Mouse (Mus musculus): ENCODE data around the gene Nek7. TPM values are rescaled to one million over a fixed set of nuclear protein-coding genes. Genes with fewer than 3 reads are reported as not detected.

Gene Nek7
- polyA plus RNA-seq, 1 experiment from 2014 or later: 47.8 TPM

DNA sequence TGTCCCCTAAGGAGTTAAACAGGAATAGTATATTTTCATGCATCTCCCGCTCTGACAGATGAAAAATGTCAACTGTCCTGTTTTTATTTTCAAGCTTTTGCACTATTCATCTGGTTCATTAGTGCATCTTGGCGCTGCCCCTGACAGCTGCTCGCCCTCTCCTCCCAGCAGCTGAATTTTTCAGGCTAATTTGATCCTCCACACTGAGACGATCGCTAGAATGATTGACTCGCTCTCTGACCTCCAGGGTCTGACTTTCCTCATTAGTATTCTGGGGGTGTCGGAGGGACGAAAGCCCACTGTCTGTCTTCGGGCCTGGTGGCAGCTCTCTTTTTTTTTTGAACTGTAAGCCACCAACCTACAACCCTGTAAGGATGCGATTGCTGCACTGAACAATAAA is 119.8 kb downstream of the Nek7 start:
- H3K27ac ChIP-seq (ENCODE audit: low read length): no peak overlapping the region
- H3K9ac ChIP-seq (ENCODE audit: low read length): no peak overlapping the region
- H3K4me1 ChIP-seq (ENCODE audit: control insufficient read depth, insufficient read depth, low read length): peaks cover 11% of the 10 kb centered on the region
- H3K4me2 ChIP-seq (ENCODE audit: low read depth, low read length): no peak overlapping the region
- no peaks in the 10 kb centered on the region for H3K9me3 ChIP-seq (replicated peaks; ENCODE audit: control insufficient read depth, low read length)
- peaks cover 8% of the 10 kb centered on the region for H3K36me3 ChIP-seq (ENCODE audit: control insufficient read depth, insufficient read depth)
- ATAC-seq (replicated peaks; ENCODE audit: extremely low read depth, insufficient read depth, low FRiP score): no peak
- no peaks in the 10 kb centered on the region for H3K27me3 ChIP-seq (ENCODE audit: control insufficient read depth, insufficient read depth, low read length)
- no peak overlapping the region for H3K4me3 ChIP-seq (ENCODE audit: low read length)
- 68% methylated on average over 10 of the region's 10 CpGs for WGBS

DNA sequence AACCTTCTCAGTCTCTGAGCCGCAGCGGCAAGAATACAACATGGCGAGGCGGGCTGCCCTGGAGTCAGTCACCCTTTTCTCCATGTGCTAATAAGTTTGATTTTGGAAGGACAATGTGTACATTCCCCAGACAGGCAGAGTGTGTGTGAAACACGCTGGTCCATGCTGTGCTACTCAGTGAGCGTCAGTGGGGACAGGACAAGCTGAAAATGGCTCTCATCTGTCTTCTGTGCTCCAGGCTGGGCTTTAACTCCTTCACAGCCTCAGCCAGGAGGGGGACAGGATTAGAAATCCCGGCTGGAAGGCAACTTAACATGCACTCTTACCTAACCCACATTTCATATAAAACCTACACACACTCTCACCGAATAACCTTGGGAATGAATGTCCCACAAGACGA is 120.5 kb downstream of the Nek7 start:
- H3K4me3 ChIP-seq (ENCODE audit: low read length): no peak overlapping the region
- WGBS: 70% methylated on average over 9 of the region's 9 CpGs

DNA sequence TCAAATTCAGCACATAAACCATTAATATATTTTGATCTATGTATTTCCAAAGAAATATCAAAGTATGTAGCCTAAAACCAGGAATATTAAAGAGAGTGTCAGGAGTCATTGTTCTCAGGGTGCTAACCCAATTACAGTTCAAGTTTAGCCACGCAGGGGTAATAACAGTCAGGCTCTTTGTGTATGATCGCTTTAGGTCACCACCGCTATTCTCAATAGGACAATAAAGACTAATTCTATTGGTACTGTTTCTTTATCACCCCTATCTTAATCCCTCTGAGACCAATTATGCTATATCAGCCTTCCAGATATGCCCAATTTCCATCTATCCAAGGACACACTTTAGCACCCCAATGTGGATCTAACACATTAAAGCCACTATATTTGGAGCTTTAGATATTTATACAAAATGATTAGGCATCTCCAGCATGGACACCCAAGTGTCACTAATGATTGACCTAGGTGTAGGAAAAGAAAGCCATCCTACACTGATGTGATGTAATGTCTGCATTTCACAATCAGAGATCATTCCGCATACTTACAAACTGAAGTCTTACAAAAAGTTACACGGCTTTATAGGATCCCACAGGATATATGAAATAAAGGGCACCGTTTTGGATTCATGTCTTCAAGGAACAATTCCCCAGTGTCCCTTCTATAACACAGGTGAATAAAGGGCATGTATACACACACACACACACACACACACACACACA is 128.4 kb downstream of the Nek7 start:
- no peak for ATAC-seq (replicated peaks; ENCODE audit: extremely low read depth, insufficient read depth, low FRiP score)

More for the DNA sequence above, 120.5 kb downstream of the Nek7 start:
- Histone ChIP-seq H3K9ac (ENCODE audit: low read length) (no peak overlapping the region), H3K27ac (ENCODE audit: low read length) (no peak overlapping the region), H3K4me1 (ENCODE audit: control insufficient read depth, insufficient read depth, low read length) (peaks cover 6% of the 10 kb centered on the region; the same call in 1 of the 2 replicates), H3K27me3 (ENCODE audit: control insufficient read depth, insufficient read depth, low read length) (no peaks in the 10 kb centered on the region), H3K4me2 (ENCODE audit: low read depth, low read length) (no peak overlapping the region), H3K9me3 (replicated peaks; ENCODE audit: control insufficient read depth, low read length) (no peaks in the 10 kb centered on the region), H3K36me3 (ENCODE audit: control insufficient read depth, insufficient read depth) (peaks cover 8% of the 10 kb centered on the region)
- no peak for ATAC-seq (replicated peaks; ENCODE audit: extremely low read depth, insufficient read depth, low FRiP score)

DNA sequence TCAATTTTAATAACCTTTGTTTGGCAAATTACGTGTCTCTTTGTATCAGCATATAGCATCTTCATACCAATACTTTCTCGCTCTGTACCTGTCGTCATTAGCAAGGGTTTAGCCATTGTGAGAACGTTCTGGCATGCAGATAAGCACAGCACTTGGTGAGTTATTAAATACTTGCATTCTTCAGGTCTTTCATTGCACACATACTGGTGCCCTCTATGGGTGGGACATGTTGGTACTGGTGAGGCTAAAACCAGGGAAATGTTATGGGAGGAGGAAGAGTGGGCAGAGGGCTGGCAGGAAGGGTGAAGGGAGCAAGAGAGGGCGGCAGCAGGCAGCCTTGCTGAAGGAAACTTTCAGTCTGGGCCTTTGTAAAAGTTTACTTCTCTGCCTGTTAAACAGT is 132.4 kb downstream of the Nek7 start:
- 67% methylated on average over 5 of the region's 5 CpGs for WGBS
- Histone ChIP-seq H3K4me3 (ENCODE audit: low read length) (no peak overlapping the region), H3K4me1 (ENCODE audit: control insufficient read depth, insufficient read depth, low read length) (peaks cover under 1% of the 10 kb centered on the region; the same call in 1 of the 2 replicates), H3K4me2 (ENCODE audit: low read depth, low read length) (no peak overlapping the region), H3K36me3 (ENCODE audit: control insufficient read depth, insufficient read depth) (peaks cover 10% of the 10 kb centered on the region), H3K9me3 (replicated peaks; ENCODE audit: control insufficient read depth, low read length) (no peaks in the 10 kb centered on the region), H3K27me3 (ENCODE audit: control insufficient read depth, insufficient read depth, low read length) (no peaks in the 10 kb centered on the region), H3K9ac (ENCODE audit: low read length) (no peak overlapping the region), H3K27ac (ENCODE audit: low read length) (no peak overlapping the region)
- no peak for ATAC-seq (replicated peaks; ENCODE audit: extremely low read depth, insufficient read depth, low FRiP score)

More for the DNA sequence above, 128.4 kb downstream of the Nek7 start:
- Histone ChIP-seq H3K9ac (ENCODE audit: low read length) (no peak overlapping the region), H3K9me3 (replicated peaks; ENCODE audit: control insufficient read depth, low read length) (no peaks in the 10 kb centered on the region), H3K36me3 (ENCODE audit: control insufficient read depth, insufficient read depth) (peaks cover 2% of the 10 kb centered on the region), H3K27me3 (ENCODE audit: control insufficient read depth, insufficient read depth, low read length) (no peaks in the 10 kb centered on the region), H3K4me1 (ENCODE audit: control insufficient read depth, insufficient read depth, low read length) (peaks cover 7% of the 10 kb centered on the region; the same call in 1 of the 2 replicates), H3K27ac (ENCODE audit: low read length) (no peak overlapping the region), H3K4me3 (ENCODE audit: low read length) (no peak overlapping the region), H3K4me2 (ENCODE audit: low read depth, low read length) (no peak overlapping the region)
- 93% methylated on average over 6 of the region's 6 CpGs for WGBS

DNA sequence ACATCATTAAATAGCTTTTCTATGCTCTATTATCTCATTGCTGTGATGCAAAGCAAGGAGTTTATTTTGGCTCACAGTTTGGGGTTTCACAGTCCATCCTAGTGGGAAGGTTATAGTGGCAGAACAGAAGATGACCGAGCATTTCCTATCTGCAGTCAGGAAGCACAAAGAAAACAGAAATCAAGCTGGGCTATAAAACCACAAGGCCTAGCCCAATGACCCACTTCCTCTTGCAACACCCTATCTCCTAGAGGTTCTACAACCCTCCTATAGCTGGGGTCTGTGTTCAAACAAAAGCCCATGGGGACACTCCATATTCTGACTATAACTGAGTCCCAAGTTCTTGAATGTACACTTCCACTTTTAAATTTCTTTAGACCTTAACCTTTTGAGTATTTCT is 139.2 kb downstream of the Nek7 start:
- no peaks in the 10 kb centered on the region for H3K4me1 ChIP-seq (ENCODE audit: control insufficient read depth, insufficient read depth, low read length)
- no peak for ATAC-seq (replicated peaks; ENCODE audit: extremely low read depth, insufficient read depth, low FRiP score)
- H3K4me3 ChIP-seq (ENCODE audit: low read length): no peak overlapping the region
- no peak overlapping the region for H3K9ac ChIP-seq (ENCODE audit: low read length)
- WGBS: 94% methylated on average over 1 of the region's 1 CpGs
- H3K27ac ChIP-seq (ENCODE audit: low read length): no peak overlapping the region
- H3K4me2 ChIP-seq (ENCODE audit: low read depth, low read length): no peak overlapping the region
- peaks cover 8% of the 10 kb centered on the region; the same call in 1 of the 2 replicates for H3K36me3 ChIP-seq (ENCODE audit: control insufficient read depth, insufficient read depth)
- no peaks in the 10 kb centered on the region for H3K27me3 ChIP-seq (ENCODE audit: control insufficient read depth, insufficient read depth, low read length)
- H3K9me3 ChIP-seq (replicated peaks; ENCODE audit: control insufficient read depth, low read length): peaks cover 4% of the 10 kb centered on the region; the same call in 1 of the 2 replicates

DNA sequence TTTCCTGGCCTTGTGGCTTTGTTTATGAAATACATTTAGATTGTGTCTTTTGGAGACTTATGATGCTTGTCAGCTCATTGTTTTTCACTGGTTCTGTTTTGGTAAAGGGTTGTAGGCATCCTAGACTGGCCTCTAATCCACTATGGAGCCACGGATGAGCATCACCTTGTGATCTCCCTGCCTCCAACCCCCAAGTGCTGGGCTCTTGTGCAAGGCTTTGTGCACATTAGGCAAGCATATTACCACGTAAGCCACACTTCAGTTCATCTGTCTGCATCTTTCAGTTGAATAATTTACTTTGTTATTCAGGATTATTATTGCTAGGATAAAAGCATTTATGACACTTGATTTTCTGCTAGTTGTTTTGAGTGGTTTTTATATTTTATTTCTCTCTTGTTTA is 154.6 kb downstream of the Nek7 start:
- Histone ChIP-seq H3K4me2 (ENCODE audit: low read depth, low read length) (no peak overlapping the region), H3K4me3 (ENCODE audit: low read length) (no peak overlapping the region), H3K27me3 (ENCODE audit: control insufficient read depth, insufficient read depth, low read length) (no peaks in the 10 kb centered on the region), H3K9me3 (replicated peaks; ENCODE audit: control insufficient read depth, low read length) (no peaks in the 10 kb centered on the region), H3K27ac (ENCODE audit: low read length) (no peak overlapping the region), H3K36me3 (ENCODE audit: control insufficient read depth, insufficient read depth) (no peaks in the 10 kb centered on the region), H3K9ac (ENCODE audit: low read length) (no peak overlapping the region), H3K4me1 (ENCODE audit: control insufficient read depth, insufficient read depth, low read length) (no peaks in the 10 kb centered on the region)
- no peak for ATAC-seq (replicated peaks; ENCODE audit: extremely low read depth, insufficient read depth, low FRiP score)
- WGBS: 75% methylated on average over 2 of the region's 2 CpGs

DNA sequence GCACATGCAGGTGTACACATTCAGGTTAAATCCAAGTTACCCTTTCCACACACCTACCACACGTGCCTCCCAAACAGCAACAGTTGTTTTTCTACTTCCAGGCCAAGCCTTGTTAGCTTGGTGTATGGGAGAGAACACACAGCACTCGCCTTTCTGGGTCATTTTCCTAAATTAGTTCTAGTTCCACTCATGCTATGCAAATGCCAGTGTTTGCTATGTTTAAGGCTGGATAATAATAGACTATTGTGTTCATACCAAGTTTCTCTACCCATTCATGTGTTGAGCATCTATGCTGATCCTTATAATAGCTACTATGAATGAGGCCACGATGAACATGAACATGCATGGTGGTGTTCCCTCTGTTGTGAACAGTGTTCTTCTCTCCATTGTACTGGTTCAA is 158.5 kb downstream of the Nek7 start:
- H3K4me3 ChIP-seq (ENCODE audit: low read length): no peak overlapping the region
- no peak overlapping the region for H3K9ac ChIP-seq (ENCODE audit: low read length)
- ATAC-seq (replicated peaks; ENCODE audit: extremely low read depth, insufficient read depth, low FRiP score): no peak
- no peak overlapping the region for H3K27ac ChIP-seq (ENCODE audit: low read length)
- WGBS: 84% methylated on average over 3 of the region's 3 CpGs
- H3K27me3 ChIP-seq (ENCODE audit: control insufficient read depth, insufficient read depth, low read length): no peaks in the 10 kb centered on the region
- H3K9me3 ChIP-seq (replicated peaks; ENCODE audit: control insufficient read depth, low read length): no peaks in the 10 kb centered on the region
- no peak overlapping the region for H3K4me2 ChIP-seq (ENCODE audit: low read depth, low read length)
- H3K36me3 ChIP-seq (ENCODE audit: control insufficient read depth, insufficient read depth): no peaks in the 10 kb centered on the region
- peaks cover 2% of the 10 kb centered on the region; the same call in 1 of the 2 replicates for H3K4me1 ChIP-seq (ENCODE audit: control insufficient read depth, insufficient read depth, low read length)

DNA sequence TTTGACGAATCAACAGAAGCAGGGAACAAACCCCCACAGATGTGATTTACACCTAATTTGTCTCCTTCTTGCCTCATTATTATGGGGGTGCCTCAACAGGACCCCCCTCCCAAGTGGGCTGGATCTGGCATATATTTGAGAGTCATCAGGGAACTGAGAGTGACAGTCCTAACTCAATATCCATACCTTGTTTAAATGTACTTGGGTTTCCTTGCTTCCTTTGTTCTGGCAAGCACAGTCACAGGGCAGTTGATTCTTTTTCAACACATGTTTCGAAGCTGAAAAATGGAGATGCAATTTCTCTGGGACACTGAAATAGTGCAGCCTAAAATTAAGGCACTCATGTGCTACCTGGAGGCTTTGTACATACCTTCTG is 170.5 kb downstream of the Nek7 start:
- no peaks in the 10 kb centered on the region for H3K36me3 ChIP-seq (ENCODE audit: control insufficient read depth, insufficient read depth)
- WGBS: 54% methylated on average over 2 of the region's 2 CpGs

DNA sequence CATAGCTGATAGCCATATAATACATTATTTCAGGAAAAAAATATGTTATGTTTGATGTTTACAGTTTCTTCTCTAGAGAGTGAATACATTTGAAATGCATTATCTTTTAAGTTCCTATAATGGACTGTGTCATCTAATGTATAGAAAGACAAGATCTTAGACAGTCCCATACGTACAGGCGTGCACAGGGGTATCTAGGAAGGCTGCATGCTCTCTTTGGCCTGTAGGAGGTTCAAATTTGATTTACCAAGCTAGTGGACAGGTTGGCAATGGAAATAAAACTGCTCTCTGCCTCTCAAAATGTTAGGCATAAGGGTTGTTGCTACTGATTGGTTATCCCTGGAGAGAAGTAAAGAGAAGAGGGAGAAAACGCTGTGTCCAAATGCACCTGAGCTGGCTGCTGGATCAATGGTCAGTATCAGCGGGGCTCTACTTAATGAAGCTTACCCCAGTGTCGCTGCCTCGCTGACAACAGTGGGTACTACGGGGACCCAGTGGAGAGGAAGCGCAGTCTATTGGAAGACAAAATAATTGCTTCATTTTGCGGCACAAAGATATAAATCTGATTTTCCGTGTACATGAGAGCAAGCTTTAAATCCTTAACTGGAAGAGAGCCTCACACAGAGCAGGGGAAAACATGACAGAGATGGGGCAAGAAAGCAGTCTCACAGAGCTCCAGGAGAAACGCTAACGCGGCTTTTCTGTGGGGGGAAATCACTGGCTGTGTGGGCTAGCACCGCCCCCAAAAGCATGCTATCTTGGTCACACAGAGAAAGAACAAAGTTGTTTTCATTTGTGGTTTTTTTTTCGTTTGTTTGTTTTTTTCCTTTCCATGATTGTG is 171.1 kb downstream of the Nek7 start:
- no peaks in the 10 kb centered on the region for H3K4me1 ChIP-seq (ENCODE audit: control insufficient read depth, insufficient read depth, low read length)
- WGBS: 51% methylated on average over 15 of the region's 15 CpGs
- no peaks in the 10 kb centered on the region for H3K9me3 ChIP-seq (replicated peaks; ENCODE audit: control insufficient read depth, low read length)
- no peak overlapping the region for H3K9ac ChIP-seq (ENCODE audit: low read length)
- no peak overlapping the region for H3K27ac ChIP-seq (ENCODE audit: low read length)
- no peaks in the 10 kb centered on the region for H3K36me3 ChIP-seq (ENCODE audit: control insufficient read depth, insufficient read depth)
- H3K4me3 ChIP-seq (ENCODE audit: low read length): no peak overlapping the region
- H3K27me3 ChIP-seq (ENCODE audit: control insufficient read depth, insufficient read depth, low read length): no peaks in the 10 kb centered on the region
- H3K4me2 ChIP-seq (ENCODE audit: low read depth, low read length): no peak overlapping the region
- no peak for ATAC-seq (replicated peaks; ENCODE audit: extremely low read depth, insufficient read depth, low FRiP score)

More for the DNA sequence above, 170.5 kb downstream of the Nek7 start:
- Histone ChIP-seq H3K4me3 (ENCODE audit: low read length) (no peak overlapping the region), H3K4me2 (ENCODE audit: low read depth, low read length) (no peak overlapping the region), H3K27ac (ENCODE audit: low read length) (no peak overlapping the region), H3K4me1 (ENCODE audit: control insufficient read depth, insufficient read depth, low read length) (no peaks in the 10 kb centered on the region), H3K27me3 (ENCODE audit: control insufficient read depth, insufficient read depth, low read length) (no peaks in the 10 kb centered on the region), H3K9me3 (replicated peaks; ENCODE audit: control insufficient read depth, low read length) (no peaks in the 10 kb centered on the region), H3K9ac (ENCODE audit: low read length) (no peak overlapping the region)
- no peak for ATAC-seq (replicated peaks; ENCODE audit: extremely low read depth, insufficient read depth, low FRiP score)

Data from heart, embryonic 16.5 days (tissue).